Mouse (Mus musculus) spleen, postnatal 36 days (tissue): ENCODE results near the gene Ppp6r3.
A peak's percentile ranks its signal among the peaks of the same experiment; 100 is the strongest.

Source experiments
- DNase-seq, 2 experiments: peaks; one replicate each; pipeline ENCODE4 v3.0.0; 2022; ENCODE audit warnings: low spot score in 2 of 2, mixed read lengths in 1 of 2

Ppp6r3 gene

DNA sequence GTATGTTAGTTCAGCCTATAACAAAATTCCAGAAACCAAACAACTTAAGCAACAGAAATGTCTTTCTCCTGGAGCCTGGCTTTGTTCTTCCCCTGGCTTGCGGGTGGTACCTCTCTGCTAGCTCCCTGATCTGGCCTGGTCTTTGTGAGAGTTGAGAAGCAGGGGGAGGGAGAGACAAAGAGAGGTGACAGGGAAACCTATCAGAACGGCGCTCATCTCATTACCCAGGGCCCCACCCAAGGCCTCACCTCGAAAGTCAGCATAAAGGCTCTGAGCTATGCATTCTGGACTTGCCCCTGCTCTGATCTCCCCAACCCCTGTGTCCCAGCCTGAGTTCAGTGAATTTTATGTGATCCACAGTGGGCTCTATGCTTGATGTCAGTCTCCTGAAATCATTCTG is 140.9 kb downstream of the Ppp6r3 start:
- DNase-seq = no peak

DNA sequence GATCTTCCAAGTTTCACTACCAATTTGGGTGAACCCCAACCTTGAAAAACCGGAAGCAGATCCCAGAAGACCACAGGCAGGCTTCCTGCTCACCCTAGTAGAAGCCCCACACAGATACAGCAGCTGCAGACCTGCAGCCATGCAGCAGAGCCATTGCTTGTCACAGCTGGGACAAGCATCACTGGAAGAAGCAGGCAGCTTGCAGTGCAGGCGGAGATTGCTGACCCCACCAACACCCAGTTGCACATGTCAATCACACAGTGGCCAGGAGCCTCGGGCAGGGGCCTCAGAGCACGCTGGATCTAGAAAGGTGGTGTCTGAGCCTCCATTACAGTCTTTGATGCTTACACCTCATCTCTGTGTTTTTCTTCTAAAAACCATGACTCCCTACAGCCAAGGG is 141.4 kb downstream of the Ppp6r3 start:
- DNase-seq = no peak

DNA sequence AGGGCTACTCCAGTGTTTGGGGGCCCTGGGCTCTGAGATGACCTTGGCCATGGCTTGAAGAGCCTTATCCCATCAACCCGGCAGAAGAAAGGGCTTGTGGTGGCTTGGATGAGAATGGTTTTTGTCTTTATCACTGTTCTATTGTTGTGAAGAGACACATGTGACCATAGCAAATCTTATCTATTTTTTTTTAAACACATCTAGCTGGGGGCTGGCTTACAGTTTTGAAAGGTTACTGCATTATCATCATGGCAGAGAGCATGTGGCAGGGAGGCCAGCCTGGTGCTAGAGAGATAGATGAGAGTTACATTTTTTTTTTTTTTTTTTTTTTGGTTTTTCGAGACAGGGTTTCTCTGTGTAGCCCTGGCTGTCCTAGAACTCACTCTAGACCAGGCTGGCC is 143.6 kb downstream of the Ppp6r3 start:
- no peak for DNase-seq

DNA sequence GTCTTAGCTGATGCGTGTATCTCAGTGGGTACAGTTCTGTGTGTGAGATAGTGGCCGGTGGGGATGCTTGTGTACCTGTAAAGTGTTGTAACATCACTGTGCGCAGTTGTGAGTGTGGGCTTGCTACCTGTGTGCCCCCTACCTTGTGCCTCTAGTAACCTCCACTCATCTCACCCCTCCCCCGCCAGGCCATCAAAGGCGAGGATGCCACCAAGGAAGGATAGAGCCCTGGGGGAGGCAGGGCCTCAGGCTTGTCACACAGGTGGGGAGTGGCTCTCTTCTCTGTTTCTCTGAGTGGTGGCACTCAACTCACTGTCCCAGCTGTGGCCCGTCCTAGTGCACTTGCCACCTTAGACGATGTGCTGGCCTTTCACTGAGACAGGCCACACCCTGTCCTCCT is 144.5 kb downstream of the Ppp6r3 start:
- DNase-seq = no peak

DNA sequence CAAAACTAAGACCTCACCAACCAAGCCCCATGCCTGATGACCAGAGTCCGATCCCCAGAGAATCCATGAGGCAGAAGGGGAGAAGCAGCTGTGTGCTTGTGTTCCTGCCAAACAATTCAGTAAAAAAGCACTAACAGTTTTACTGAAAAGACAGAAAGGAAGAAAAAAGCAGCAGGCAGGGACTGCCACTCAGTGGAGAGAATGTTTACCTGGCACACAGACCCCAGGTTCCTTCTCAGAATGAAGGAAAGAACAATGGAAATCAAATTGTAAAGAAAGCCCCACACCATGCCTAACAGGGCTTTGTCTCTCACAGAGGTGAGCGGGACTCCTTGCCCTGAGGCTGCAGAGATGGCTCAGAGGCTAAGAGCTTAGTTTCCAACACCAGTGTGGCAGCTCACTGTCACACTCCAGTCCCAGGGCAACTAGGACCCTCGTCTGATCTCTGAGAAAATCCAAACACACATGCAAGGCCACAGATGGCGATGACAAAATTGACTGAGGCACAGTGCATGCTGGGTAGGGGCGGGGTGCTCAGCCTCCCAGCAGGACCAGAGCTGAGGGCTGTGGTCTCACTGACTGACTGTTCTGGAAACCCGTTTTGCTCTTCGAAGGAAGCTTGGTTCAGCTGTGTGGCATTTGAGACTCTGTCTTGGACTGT is 146.3 kb downstream of the Ppp6r3 start:
- no peak for DNase-seq

DNA sequence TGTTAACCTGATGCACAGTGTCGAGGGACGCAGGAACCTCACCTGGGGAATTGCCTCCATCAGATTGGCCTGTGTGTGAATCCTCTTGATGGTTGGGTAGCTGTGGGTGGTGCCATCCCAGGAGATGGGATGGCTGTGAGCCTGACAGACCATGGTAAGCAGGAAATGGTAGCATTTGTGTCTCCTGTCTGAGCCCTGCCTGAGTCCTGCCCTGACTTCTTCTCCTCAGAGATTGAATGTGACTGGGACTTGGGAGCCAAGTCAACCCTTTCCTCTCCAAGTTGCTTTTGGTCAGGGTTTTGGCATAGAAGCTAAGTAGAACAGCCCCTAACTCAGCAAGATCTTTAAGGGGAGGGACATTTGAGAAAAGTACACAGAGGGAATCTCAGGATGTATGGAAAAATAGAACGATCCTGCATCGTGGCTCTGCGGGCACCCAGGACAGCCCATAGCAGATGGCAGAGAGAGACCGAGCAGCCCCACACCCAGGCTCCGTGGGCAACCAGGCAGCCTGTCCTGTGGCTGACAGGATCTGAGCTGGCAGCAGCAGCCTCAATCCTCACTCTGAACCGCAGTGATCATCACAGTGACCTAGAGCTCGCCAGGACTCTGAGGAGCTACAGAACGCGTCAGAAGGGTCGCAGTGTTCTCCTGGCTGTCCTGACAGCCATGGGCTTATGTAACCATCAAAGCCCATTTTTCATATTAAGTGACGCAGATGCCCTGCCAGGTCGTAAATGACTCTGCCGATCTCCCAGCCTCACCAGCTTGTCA is 147.3 kb downstream of the Ppp6r3 start:
- DNase-seq = no peak

DNA sequence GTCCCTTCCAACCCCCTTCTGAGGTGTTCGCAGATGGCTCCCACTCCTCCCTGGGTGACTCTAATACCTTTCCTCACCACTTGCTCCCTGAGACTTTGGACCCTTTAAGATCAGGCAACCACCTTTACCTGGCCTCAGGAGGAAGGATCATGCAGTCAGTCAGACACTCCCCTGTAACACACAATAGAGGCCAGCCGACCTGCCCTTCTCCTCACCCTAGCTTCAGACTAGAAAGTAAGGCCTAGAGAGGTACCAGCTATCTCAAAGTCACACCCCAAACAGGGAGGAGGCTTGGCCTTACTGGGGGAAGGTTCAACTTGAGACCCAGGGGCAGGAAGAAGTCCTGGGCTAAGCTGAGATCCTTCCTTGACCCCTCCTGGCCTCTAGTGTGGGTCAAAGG is 151.3 kb downstream of the Ppp6r3 start:
- no peak for DNase-seq

DNA sequence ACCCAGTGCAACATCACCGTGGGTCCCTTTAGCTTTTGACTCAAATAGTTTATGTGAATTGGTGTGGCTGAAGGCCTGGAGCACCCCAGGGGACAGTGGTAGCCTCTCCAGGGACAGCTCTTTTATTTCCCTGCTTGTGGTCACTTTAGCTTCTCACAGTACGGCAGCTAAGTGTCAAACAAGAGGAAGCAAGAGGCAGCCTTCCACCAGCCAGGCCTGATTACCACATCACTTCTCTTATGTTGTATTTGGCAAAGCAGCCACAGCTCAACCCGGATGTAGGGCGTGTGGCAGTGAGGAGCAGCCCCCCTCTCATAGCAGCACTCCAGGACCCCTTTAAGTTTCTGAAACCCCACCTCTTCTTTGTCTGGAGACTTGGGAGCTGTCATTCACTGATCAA is 152.6 kb downstream of the Ppp6r3 start:
- peak in 1 of 2 experiments; percentile 12 for DNase-seq

DNA sequence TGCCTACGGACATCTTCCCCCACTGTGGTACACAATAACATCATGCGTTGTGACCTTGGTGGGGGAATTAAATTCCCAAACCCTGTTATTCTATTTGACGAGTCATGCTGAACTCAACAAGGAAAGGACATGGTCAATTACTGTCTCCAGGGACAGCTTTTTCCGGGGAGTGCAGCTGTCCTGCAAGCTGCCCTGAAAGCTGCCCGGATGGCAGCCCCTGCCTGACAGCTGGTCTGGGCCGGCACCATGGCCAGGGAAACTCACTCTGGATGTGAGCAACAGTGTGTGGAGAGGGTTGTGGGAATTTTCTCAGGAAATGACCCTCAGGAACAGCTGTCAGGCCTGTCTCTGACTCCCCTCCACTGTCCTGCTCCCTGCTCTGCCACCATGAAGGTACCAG is 153.1 kb downstream of the Ppp6r3 start:
- DNase-seq = no peak

DNA sequence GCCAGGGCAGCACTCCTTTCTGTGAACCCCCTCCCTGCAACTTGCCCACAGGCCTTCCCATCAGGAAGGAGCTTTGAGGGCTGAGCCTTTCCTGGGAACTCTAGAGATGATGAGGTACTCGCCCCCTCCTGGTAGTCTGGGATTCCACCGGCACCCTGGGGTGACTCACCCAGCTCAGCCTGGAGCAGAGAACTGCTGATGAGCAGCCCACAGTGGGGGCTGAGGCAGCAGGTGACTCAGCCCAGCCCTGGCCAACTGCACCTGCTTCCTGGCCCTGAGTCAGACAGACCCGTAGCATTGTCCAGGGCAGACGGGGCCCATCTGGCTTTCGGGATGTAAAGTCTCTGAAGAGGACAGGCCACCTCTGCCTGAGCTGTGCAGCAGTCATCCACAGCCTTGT is 156.3 kb downstream of the Ppp6r3 start:
- DNase-seq = no peak

DNA sequence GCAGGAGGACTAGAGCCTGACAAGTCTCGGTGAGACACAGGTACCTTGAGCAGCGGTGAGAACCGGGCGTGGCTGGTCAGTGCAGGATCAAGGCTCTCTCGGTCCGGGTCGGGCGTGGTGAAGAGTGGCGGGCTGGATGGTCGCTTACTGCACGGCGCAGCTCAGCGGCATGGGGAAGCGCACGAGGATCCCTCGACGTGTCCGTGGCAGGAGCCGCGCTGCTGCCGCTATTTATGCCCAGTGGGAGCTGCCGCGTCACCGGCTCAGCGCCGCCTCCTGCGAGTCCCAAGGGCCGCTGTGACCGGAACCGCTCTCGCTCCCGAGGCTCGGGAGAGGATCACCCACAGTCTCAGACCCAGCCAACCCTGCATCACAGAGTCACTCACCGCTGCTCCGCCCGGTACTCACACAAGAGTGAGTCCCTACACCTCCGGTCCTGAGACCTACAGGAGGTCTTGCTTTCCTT is 161.2 kb downstream of the Ppp6r3 start, which contains the start of gene Gal:
Gene Gal (minus strand): TSS at position 277 of the 466 bp plus-strand sequence.
- DNase-seq = no peak

DNA sequence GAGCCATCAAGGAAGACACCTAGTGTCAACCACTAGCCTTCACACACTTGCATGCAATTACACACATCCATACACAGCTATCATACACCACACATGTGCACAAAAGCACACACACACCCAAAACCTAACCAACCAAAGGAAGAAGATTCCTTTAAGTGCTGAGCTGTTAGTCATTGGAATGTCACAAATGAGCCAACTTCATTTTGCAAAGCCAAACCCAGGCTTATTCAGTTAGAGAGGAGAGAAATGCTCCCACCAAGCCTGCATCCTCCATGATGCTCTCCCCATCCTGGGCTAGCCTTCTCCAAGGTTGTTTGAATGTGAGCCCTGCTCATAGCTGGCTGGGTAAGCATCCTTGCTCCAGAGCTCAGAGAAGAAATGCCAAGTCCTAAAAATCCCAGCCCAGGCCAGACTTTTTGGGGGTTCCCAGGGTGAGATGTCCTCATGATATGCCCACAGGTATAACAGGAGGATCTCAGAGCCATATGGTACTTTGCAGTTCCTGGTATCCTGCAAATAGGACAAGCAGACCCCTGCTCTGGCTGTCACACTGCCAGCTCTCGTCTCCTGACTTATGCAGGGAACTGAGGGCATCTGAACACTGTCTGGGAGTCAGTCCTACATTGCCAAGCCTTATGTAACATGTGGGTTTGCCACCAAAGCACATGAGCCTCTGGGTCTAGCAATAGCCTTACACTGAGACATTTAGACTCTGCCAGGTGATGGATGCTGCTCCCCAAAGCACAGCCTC is 169.8 kb downstream of the Ppp6r3 start:
- DNase-seq = no peak
